Mouse (Mus musculus) CH12.LX (cell line): ENCODE measurements at regions not wholly inside any gene's neighbourhood (a gene's known extent, or its start where the extent isn't known, plus 50 kb on each side); places are given as distances from the start of the nearest gene placed in this dataset.

ENCODE experiments used
- BHLHE40 ChIP-seq: IDR thresholded peaks from 2 replicates; pipeline ENCODE4 v1.6.1; 2011; ENCODE audit warnings: mild to moderate bottlenecking, low read depth, low read length, improper control_type of control experiment
- CTCF ChIP-seq, 2 experiments: IDR thresholded peaks in 1 of 2; conservative IDR thresholded peaks in 1 of 2; 2 replicates each; pipeline ENCODE4 v1.5.1; 2011 to 2012; ENCODE audit warnings: low read depth in 2 of 2, low read length in 2 of 2, improper control_type of control experiment in 1 of 2, inconsistent platforms in 1 of 2, mild to moderate bottlenecking in 1 of 2, moderate library complexity in 1 of 2
- HCFC1 ChIP-seq: IDR thresholded peaks from 2 replicates; pipeline ENCODE4 v1.6.1; 2012; ENCODE audit warnings: low read depth, mild to moderate bottlenecking, inconsistent platforms, low read length, improper control_type of control experiment
- JUND ChIP-seq: conservative IDR thresholded peaks from 2 replicates; pipeline ENCODE4 v1.6.1; 2011; ENCODE audit warnings: low read depth, low read length, improper control_type of control experiment
- KAT2A ChIP-seq: IDR thresholded peaks from 2 replicates; pipeline ENCODE4 v1.6.1; 2012; ENCODE audit warnings: low read length, improper control_type of control experiment, inconsistent platforms; ENCODE audit not compliant: insufficient replicate concordance
- MAX ChIP-seq: IDR thresholded peaks from 2 replicates; pipeline ENCODE4 v1.6.1; 2011; ENCODE audit warnings: low read length, improper control_type of control experiment
- MXI1 ChIP-seq: IDR thresholded peaks from 2 replicates; pipeline ENCODE4 v1.6.1; 2011; ENCODE audit warnings: mild to moderate bottlenecking, low read depth, low read length, improper control_type of control experiment
- RCOR1 ChIP-seq: conservative IDR thresholded peaks from 2 replicates; pipeline ENCODE4 v1.6.1; 2012; ENCODE audit warnings: low read depth, mild to moderate bottlenecking, inconsistent platforms, low read length, improper control_type of control experiment
- SMC3 ChIP-seq: IDR thresholded peaks from 2 replicates; pipeline ENCODE4 v1.6.1; 2011; ENCODE audit warnings: low read depth, low read length, improper control_type of control experiment
- TCF12 ChIP-seq: IDR thresholded peaks from 2 replicates; pipeline ENCODE4 v1.6.1; 2014; ENCODE audit warnings: low read depth, mild to moderate bottlenecking, inconsistent platforms, low read length, improper control_type of control experiment
- UBTF ChIP-seq: IDR thresholded peaks from 2 replicates; pipeline ENCODE4 v1.6.1; 2012; ENCODE audit warnings: low read depth, mild to moderate bottlenecking, inconsistent platforms, low read length, improper control_type of control experiment, moderate library complexity

DNA sequence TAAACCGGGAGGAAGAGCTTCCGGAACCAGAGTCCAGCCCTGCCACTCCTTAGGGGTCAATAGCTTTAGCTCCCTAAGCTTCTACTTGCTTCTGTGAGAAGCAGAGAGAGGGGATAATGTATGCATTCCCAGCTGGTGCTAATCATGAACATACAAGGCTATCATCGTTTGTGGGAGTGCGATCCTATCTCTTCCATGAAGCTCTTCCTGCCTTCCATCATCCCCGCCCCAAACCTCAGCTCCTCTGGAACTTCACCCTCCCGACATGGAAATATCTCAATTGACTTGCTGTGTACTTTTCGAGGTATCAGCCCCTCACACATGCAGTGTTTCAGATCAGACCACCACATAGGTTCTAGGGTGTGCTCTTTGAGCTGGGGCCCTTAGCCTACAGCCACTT is 99.0 kb upstream of the Six3 start:
- TF ChIP-seq MXI1, result no peak
- TF ChIP-seq JUND, result no peak
- no peak for TF ChIP-seq MAX
- no peak for TF ChIP-seq SMC3
- TF ChIP-seq BHLHE40, result no peak
- TF ChIP-seq CTCF (conservative IDR thresholded peaks at IDR 0.05 in 1 of 2, IDR thresholded peaks at IDR 0.05 in 1 of 2; ENCODE audit: low read depth in 2 of 2, low read length in 2 of 2), result no peak
- TF ChIP-seq UBTF, result no peak
- TF ChIP-seq KAT2A, result no peak
- TF ChIP-seq TCF12, result no peak
- TF ChIP-seq HCFC1, result no peak
- no peak for TF ChIP-seq RCOR1
